Mouse (Mus musculus): Measurements from ENCODE around the gene Spo11.

Gene Spo11

GRCm38 (mm10) chr2:172959006-172959768 is 18.3 kb upstream of the Spo11 start:
- no peak for DNase-seq

GRCm38 (mm10) chr2:172960350-172960749 is 17.1 kb upstream of the Spo11 start:
- DNase-seq: no peak

GRCm38 (mm10) chr2:172961211-172961610 is 16.3 kb upstream of the Spo11 start:
- DNase-seq: peak; percentile 81

- peak; percentile 74 for DNase-seq
These were observed 12.3 kb upstream of the Spo11 start for GRCm38 (mm10) chr2:172965249-172965648.

GRCm38 (mm10) chr2:172966480-172966879 is 11.0 kb upstream of the Spo11 start:
- no peak for DNase-seq

- DNase-seq: no peak
These were observed 5.6 kb upstream of the Spo11 start for GRCm38 (mm10) chr2:172971865-172972264.

GRCm38 (mm10) chr2:172973806-172974565 is 3.5 kb upstream of the Spo11 start:
- DNase-seq: no peak

- no peak for DNase-seq
These were observed 2.8 kb upstream of the Spo11 start for GRCm38 (mm10) chr2:172974701-172975100.

GRCm38 (mm10) chr2:172975159-172975558 is 2.3 kb upstream of the Spo11 start:
- DNase-seq: no peak

- DNase-seq: no peak
These were observed 750 bp upstream of the Spo11 start for GRCm38 (mm10) chr2:172976661-172977238.

- no peak for DNase-seq
These were observed 682 bp downstream of the Spo11 start for GRCm38 (mm10) chr2:172978131-172978633.

- no peak for DNase-seq
These were observed 2.3 kb downstream of the Spo11 start for GRCm38 (mm10) chr2:172979666-172980345.

- DNase-seq: peak; percentile 85
These were observed 5.5 kb downstream of the Spo11 start for GRCm38 (mm10) chr2:172982776-172983561.

- no peak for DNase-seq
These were observed 12.7 kb downstream of the Spo11 start for GRCm38 (mm10) chr2:172990161-172990560.

- peak; percentile 63 for DNase-seq
These were observed 18.7 kb downstream of the Spo11 start for GRCm38 (mm10) chr2:172996207-172996606.

- peak; percentile 49 for DNase-seq
These were observed 20.2 kb downstream of the Spo11 start for GRCm38 (mm10) chr2:172997748-172998147.

GRCm38 (mm10) chr2:172998478-172998877 is 21.0 kb downstream of the Spo11 start:
- peak; percentile 59 for DNase-seq

GRCm38 (mm10) chr2:172999630-173000284 is 22.3 kb downstream of the Spo11 start, which contains the start of gene Rae1:
Gene Rae1 (plus strand): TSS chr2:173000117.
- peak; percentile 97 for DNase-seq

GRCm38 (mm10) chr2:173000285-173000652 is 22.8 kb downstream of the Spo11 start:
- DNase-seq: no peak

GRCm38 (mm10) chr2:173000921-173001320 is 23.4 kb downstream of the Spo11 start:
- no peak for DNase-seq

- no peak for DNase-seq
These were observed 26.2 kb downstream of the Spo11 start for GRCm38 (mm10) chr2:173003737-173004136.
